Mouse (Mus musculus) embryo, embryonic 10 days (tissue): ENCODE measurements around the gene Olfr811.

Experiments used
- DNase-seq: peaks from one replicate; pipeline ENCODE4 v3.0.0-alpha.2; 2015; ENCODE audit warnings: low spot score

Olfr811 gene

GRCm38 (mm10) chr10:129804296-129804695 is at the start of gene Olfr811:
TSS of gene Olfr811 (minus strand) at chr10:129804396.
- DNase-seq, result no peak

GRCm38 (mm10) chr10:129847343-129847742 is 43.1 kb upstream of the Olfr811 start:
- no peak for DNase-seq

- DNase-seq, result no peak
Observed at GRCm38 (mm10) chr10:129845994-129846393, 41.8 kb upstream of the Olfr811 start, which contains the start of gene Olfr812. TSS of gene Olfr812 (minus strand) at chr10:129846094.

GRCm38 (mm10) chr10:129794817-129795216 is 9.4 kb downstream of the Olfr811 start, which contains the start of gene Olfr810:
TSS of gene Olfr810 (minus strand) at chr10:129794917.
- DNase-seq, result no peak

- DNase-seq, result no peak
Observed at GRCm38 (mm10) chr10:129778123-129778522, 26.1 kb downstream of the Olfr811 start.

- no peak for DNase-seq
Observed at GRCm38 (mm10) chr10:129774338-129774737, 29.9 kb downstream of the Olfr811 start, which contains the start of gene Olfr809. TSS of gene Olfr809 (plus strand) at chr10:129774638.

- no peak for DNase-seq
Observed at GRCm38 (mm10) chr10:129765182-129765581, 39.0 kb downstream of the Olfr811 start, which contains the start of gene Olfr808. TSS of gene Olfr808 (plus strand) at chr10:129765482.

GRCm38 (mm10) chr10:129757693-129758092 is 46.5 kb downstream of the Olfr811 start, which contains the start of gene Olfr807:
TSS of gene Olfr807 (minus strand) at chr10:129757793.
- no peak for DNase-seq
